Mouse (Mus musculus): ENCODE results near the gene Bcl7c. TPM values are rescaled to one million over a fixed set of nuclear protein-coding genes. Genes with fewer than 3 reads are reported as not detected.

Gene Bcl7c
- polyA plus RNA-seq, 1 experiment from 2014 or later = 33.1 TPM

GRCm38 (mm10) chr7:127725490-127725889, 16.8 kb upstream of the Bcl7c start:
- Histone ChIP-seq H3K27ac (ENCODE audit: low read length) (no peak overlapping the region), H3K9ac (ENCODE audit: low read length) (no peak overlapping the region), H3K4me2 (ENCODE audit: low read depth, low read length) (no peak overlapping the region), H3K4me1 (ENCODE audit: control insufficient read depth, insufficient read depth, low read length) (no peaks in the 10 kb centered on the region), H3K9me3 (replicated peaks; ENCODE audit: control insufficient read depth, low read length) (no peaks in the 10 kb centered on the region), H3K36me3 (ENCODE audit: control insufficient read depth, insufficient read depth, low read length) (no peaks in the 10 kb centered on the region), H3K27me3 (ENCODE audit: control insufficient read depth, insufficient read depth, low read length) (no peaks in the 10 kb centered on the region), H3K4me3 (replicated peaks; ENCODE audit: low read length) (no peak overlapping the region)
- no peak for ATAC-seq (ENCODE audit: insufficient read depth, low FRiP score)
- 28% methylated on average over 2 of the region's 2 CpGs for whole genome bisulfite sequencing

GRCm38 (mm10) chr7:127719258-127719657, 10.5 kb upstream of the Bcl7c start:
- Histone ChIP-seq H3K27ac (ENCODE audit: low read length) (no peak overlapping the region), H3K36me3 (ENCODE audit: control insufficient read depth, insufficient read depth, low read length) (no peaks in the 10 kb centered on the region), H3K9me3 (replicated peaks; ENCODE audit: control insufficient read depth, low read length) (no peaks in the 10 kb centered on the region), H3K4me2 (ENCODE audit: low read depth, low read length) (no peak overlapping the region), H3K4me1 (ENCODE audit: control insufficient read depth, insufficient read depth, low read length) (no peaks in the 10 kb centered on the region), H3K27me3 (ENCODE audit: control insufficient read depth, insufficient read depth, low read length) (no peaks in the 10 kb centered on the region), H3K9ac (ENCODE audit: low read length) (no peak overlapping the region), H3K4me3 (replicated peaks; ENCODE audit: low read length) (no peak overlapping the region)
- ATAC-seq (ENCODE audit: insufficient read depth, low FRiP score) = no peak
- 83% methylated on average over 6 of the region's 6 CpGs for WGBS

- 0 out of 2 replicates have a peak, but pooled peaks cover 2% of the 10 kb centered on the region for H3K4me1 ChIP-seq (ENCODE audit: control insufficient read depth, insufficient read depth, low read length)
- H3K27me3 ChIP-seq (ENCODE audit: control insufficient read depth, insufficient read depth, low read length) = no peaks in the 10 kb centered on the region
- H3K36me3 ChIP-seq (ENCODE audit: control insufficient read depth, insufficient read depth, low read length) = no peaks in the 10 kb centered on the region
- no peak overlapping the region for H3K4me2 ChIP-seq (ENCODE audit: low read depth, low read length)
- no peak overlapping the region for H3K4me3 ChIP-seq (replicated peaks; ENCODE audit: low read length)
- no peak for ATAC-seq (ENCODE audit: insufficient read depth, low FRiP score)
- H3K27ac ChIP-seq (ENCODE audit: low read length) = no peak overlapping the region
- WGBS = 91% methylated on average over 6 of the region's 6 CpGs
- H3K9me3 ChIP-seq (replicated peaks; ENCODE audit: control insufficient read depth, low read length) = no peaks in the 10 kb centered on the region
- H3K9ac ChIP-seq (ENCODE audit: low read length) = no peak overlapping the region
Observed at GRCm38 (mm10) chr7:127718339-127718738, 9.6 kb upstream of the Bcl7c start.

GRCm38 (mm10) chr7:127716992-127717391, 8.3 kb upstream of the Bcl7c start:
- H3K9me3 ChIP-seq (replicated peaks; ENCODE audit: control insufficient read depth, low read length) = no peaks in the 10 kb centered on the region
- H3K4me3 ChIP-seq (replicated peaks; ENCODE audit: low read length) = peak overlapping the region; percentile 31
- no peaks in the 10 kb centered on the region for H3K36me3 ChIP-seq (ENCODE audit: control insufficient read depth, insufficient read depth, low read length)
- H3K27ac ChIP-seq (ENCODE audit: low read length) = no peak overlapping the region
- peak; percentile 46; the same call in 1 of the 2 replicates for ATAC-seq (ENCODE audit: insufficient read depth, low FRiP score)
- H3K4me1 ChIP-seq (ENCODE audit: control insufficient read depth, insufficient read depth, low read length) = peaks cover 13% of the 10 kb centered on the region; the same call in 1 of the 2 replicates
- peak overlapping the region; percentile 73 for H3K4me2 ChIP-seq (ENCODE audit: low read depth, low read length)
- H3K9ac ChIP-seq (ENCODE audit: low read length) = peak overlapping the region; percentile 62
- H3K27me3 ChIP-seq (ENCODE audit: control insufficient read depth, insufficient read depth, low read length) = no peaks in the 10 kb centered on the region
- WGBS = 4% methylated on average over 41 of the region's 41 CpGs

- H3K4me1 ChIP-seq (ENCODE audit: control insufficient read depth, insufficient read depth, low read length) = peaks cover 20% of the 10 kb centered on the region; the same call in 1 of the 2 replicates
- no peaks in the 10 kb centered on the region for H3K27me3 ChIP-seq (ENCODE audit: control insufficient read depth, insufficient read depth, low read length)
- no peaks in the 10 kb centered on the region for H3K9me3 ChIP-seq (replicated peaks; ENCODE audit: control insufficient read depth, low read length)
- 75% methylated on average over 4 of the region's 4 CpGs for WGBS
- no peak overlapping the region for H3K27ac ChIP-seq (ENCODE audit: low read length)
- no peaks in the 10 kb centered on the region for H3K36me3 ChIP-seq (ENCODE audit: control insufficient read depth, insufficient read depth, low read length)
- no peak overlapping the region for H3K4me2 ChIP-seq (ENCODE audit: low read depth, low read length)
- H3K9ac ChIP-seq (ENCODE audit: low read length) = no peak overlapping the region
- no peak overlapping the region for H3K4me3 ChIP-seq (replicated peaks; ENCODE audit: low read length)
- ATAC-seq (ENCODE audit: insufficient read depth, low FRiP score) = no peak
Observed at GRCm38 (mm10) chr7:127714816-127715215, 6.1 kb upstream of the Bcl7c start.

- Histone ChIP-seq H3K27ac (ENCODE audit: low read length) (peak within 1 kb of the TSS; percentile 98), H3K4me3 (replicated peaks; ENCODE audit: low read length) (peak within 1 kb of the TSS; percentile 52), H3K4me2 (ENCODE audit: low read depth, low read length) (peak within 1 kb of the TSS; percentile 63), H3K27me3 (ENCODE audit: control insufficient read depth, insufficient read depth, low read length) (no peaks in the 10 kb centered on the region), H3K9me3 (replicated peaks; ENCODE audit: control insufficient read depth, low read length) (no peaks in the 10 kb centered on the region), H3K36me3 (ENCODE audit: control insufficient read depth, insufficient read depth, low read length) (no peaks in the 10 kb centered on the region), H3K9ac (ENCODE audit: low read length) (peak within 1 kb of the TSS; percentile 74), H3K4me1 (ENCODE audit: control insufficient read depth, insufficient read depth, low read length) (peaks cover 26% of the 10 kb centered on the region)
- 2% methylated on average over 28 of the region's 28 CpGs for WGBS
- ATAC-seq (ENCODE audit: insufficient read depth, low FRiP score) = peak; percentile 61
Observed at GRCm38 (mm10) chr7:127712461-127713385, 4.0 kb upstream of the Bcl7c start, which contains the start of gene Ctf1. TSS of gene Ctf1 (plus strand) at chr7:127712736.

GRCm38 (mm10) chr7:127711456-127711855, 2.7 kb upstream of the Bcl7c start:
- H3K27me3 ChIP-seq (ENCODE audit: control insufficient read depth, insufficient read depth, low read length) = no peaks in the 10 kb centered on the region

GRCm38 (mm10) chr7:127711031-127711430, 2.3 kb upstream of the Bcl7c start:
- no peak overlapping the region for H3K4me3 ChIP-seq (replicated peaks; ENCODE audit: low read length)
- no peaks in the 10 kb centered on the region for H3K36me3 ChIP-seq (ENCODE audit: control insufficient read depth, insufficient read depth, low read length)
- H3K27me3 ChIP-seq (ENCODE audit: control insufficient read depth, insufficient read depth, low read length) = no peaks in the 10 kb centered on the region
- H3K4me1 ChIP-seq (ENCODE audit: control insufficient read depth, insufficient read depth, low read length) = peaks cover 36% of the 10 kb centered on the region
- 73% methylated on average over 3 of the region's 3 CpGs for WGBS
- no peaks in the 10 kb centered on the region for H3K9me3 ChIP-seq (replicated peaks; ENCODE audit: control insufficient read depth, low read length)
- no peak overlapping the region for H3K4me2 ChIP-seq (ENCODE audit: low read depth, low read length)
- H3K9ac ChIP-seq (ENCODE audit: low read length) = no peak overlapping the region
- ATAC-seq (ENCODE audit: insufficient read depth, low FRiP score) = no peak
- H3K27ac ChIP-seq (ENCODE audit: low read length) = no peak overlapping the region; the same call in 1 of the 2 replicates

More at GRCm38 (mm10) chr7:127711456-127711855, 2.7 kb upstream of the Bcl7c start:
- no peak overlapping the region; the same call in 1 of the 2 replicates for H3K9ac ChIP-seq (ENCODE audit: low read length)
- no peak overlapping the region for H3K4me3 ChIP-seq (replicated peaks; ENCODE audit: low read length)
- peaks cover 36% of the 10 kb centered on the region for H3K4me1 ChIP-seq (ENCODE audit: control insufficient read depth, insufficient read depth, low read length)
- H3K36me3 ChIP-seq (ENCODE audit: control insufficient read depth, insufficient read depth, low read length) = no peaks in the 10 kb centered on the region
- WGBS = 51% methylated on average over 3 of the region's 3 CpGs
- peak overlapping the region; percentile 98 for H3K27ac ChIP-seq (ENCODE audit: low read length)
- no peaks in the 10 kb centered on the region for H3K9me3 ChIP-seq (replicated peaks; ENCODE audit: control insufficient read depth, low read length)
- no peak for ATAC-seq (ENCODE audit: insufficient read depth, low FRiP score)
- 0 out of 2 replicates have a peak overlapping the region, but pooled peaks have one; percentile 63 for H3K4me2 ChIP-seq (ENCODE audit: low read depth, low read length)
